ENCODE assay signal across 17 mouse cellular contexts in the genomic region with DNA sequence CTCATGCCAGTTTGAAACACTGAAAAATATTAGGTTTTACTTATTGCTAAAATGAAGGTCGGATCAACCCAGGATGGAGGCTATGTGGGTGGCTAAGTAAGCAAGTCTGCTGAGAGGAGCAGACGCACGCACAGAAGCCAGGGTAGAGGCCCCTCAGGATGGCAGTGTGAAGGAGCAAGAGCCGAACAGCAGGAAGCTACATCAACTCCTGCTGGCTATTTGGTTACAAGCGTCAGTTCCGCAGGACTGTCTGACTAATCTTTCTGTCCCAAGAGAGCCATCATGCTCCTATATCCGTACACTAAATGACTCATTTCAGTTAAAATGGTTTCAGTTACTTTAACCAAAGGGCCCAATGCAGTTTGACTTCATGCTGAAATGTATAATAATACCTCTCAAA. TPM values are rescaled to one million over a fixed set of nuclear protein-coding genes. Genes with fewer than 3 reads are reported as not detected.
A peak's percentile ranks its signal among the peaks of the same experiment; 100 is the strongest.
DNase-seq lines count a peak whose midpoint lies in the region; ATAC-seq and TF ChIP-seq lines count a peak whose summit lies in the region.
"Had no signal": no experiment of that assay in that cellular context is flagged by ENCODE, and none has a peak within 500 bp of the region (broad histone marks: within the 10 kb centered on the region; RNA-seq: fewer than 3 reads in every experiment).

No protein-coding gene starts in this region.

- H3K9me3 ChIP-seq in heart, postnatal 0 days (replicated peaks; ENCODE audit: control insufficient read depth, low read length) = no peaks in the 10 kb centered on the region
- H3K9me3 ChIP-seq: heart, embryonic 13.5 days; hindbrain, embryonic 12.5 days; intestine, embryonic 15.5 days; midbrain, embryonic 15.5 days had no signal

- H3K9ac ChIP-seq in heart, postnatal 0 days (replicated peaks; ENCODE audit: low read depth, low read length) = no peak overlapping the region
- H3K9ac ChIP-seq: forebrain, postnatal 0 days; heart, embryonic 13.5 days; hindbrain, embryonic 12.5 days; intestine, embryonic 15.5 days; midbrain, embryonic 15.5 days had no signal

- H3K4me3 ChIP-seq in heart, postnatal 0 days (ENCODE audit: low read depth, low read length) = no peak overlapping the region
- no peak overlapping the region for H3K4me3 ChIP-seq in bone marrow macrophage, adult 2 months (ENCODE audit: insufficient read depth, low read length)
- no peak overlapping the region for H3K4me3 ChIP-seq in macrophage (ENCODE audit: inconsistent target)
- H3K4me3 ChIP-seq: heart, embryonic 13.5 days; hindbrain, embryonic 12.5 days; intestine, embryonic 15.5 days; midbrain, embryonic 15.5 days had no signal

- 0 out of 2 replicates have a peak, but pooled peaks have one; percentile 38 for TF ChIP-seq EP300 in heart, postnatal 0 days (IDR thresholded peaks at IDR 0.05; ENCODE audit: low read depth)

- no peaks in the 10 kb centered on the region for H3K79me2 ChIP-seq in macrophage (ENCODE audit: inconsistent target)

- intact Hi-C loops in heart, postnatal 14 days (cut with DNase I) = no loop called here
- intact Hi-C loops in left cerebral cortex, postnatal 36 days (cut with DNase I) = no loop called here

- 46% methylated on average over 7 of the region's 7 CpGs for WGBS in heart, postnatal 0 days
- 85% methylated on average over 7 of the region's 7 CpGs for WGBS in macrophage (ENCODE audit: missing documents)

- TF ChIP-seq CTCF in heart, postnatal 0 days (IDR thresholded peaks at IDR 0.05; ENCODE audit: low read depth) = no peak
- no peak for TF ChIP-seq CTCF in bone marrow macrophage, adult 2 months (IDR thresholded peaks at IDR 0.05; ENCODE audit: low read depth, low read length)

- peak overlapping the region; percentile 41; the same call in 1 of the 2 replicates for H3K27ac ChIP-seq in heart, postnatal 0 days (ENCODE audit: low read depth)
- peak overlapping the region; percentile 65 for H3K27ac ChIP-seq in bone marrow macrophage, adult 2 months (ENCODE audit: insufficient read depth, low read depth, low read length)
- peak overlapping the region; percentile 31 for H3K27ac ChIP-seq in macrophage
- H3K27ac ChIP-seq: heart, embryonic 13.5 days; hindbrain, embryonic 12.5 days; intestine, embryonic 15.5 days; midbrain, embryonic 15.5 days had no signal

- no peak for TF ChIP-seq POLR2A in bone marrow macrophage, adult 2 months (IDR thresholded peaks at IDR 0.05; ENCODE audit: borderline replicate concordance, low read depth, low read length)

- H3K27me3 ChIP-seq in heart, postnatal 0 days (ENCODE audit: control insufficient read depth, insufficient read depth, low read length) = no peaks in the 10 kb centered on the region
- H3K27me3 ChIP-seq: heart, embryonic 13.5 days; hindbrain, embryonic 12.5 days; intestine, embryonic 15.5 days; midbrain, embryonic 15.5 days had no signal

- H3K4me2 ChIP-seq in heart, postnatal 0 days (ENCODE audit: low read depth, low read length) = no peak overlapping the region
- H3K4me2 ChIP-seq: heart, embryonic 13.5 days; hindbrain, embryonic 12.5 days; intestine, embryonic 15.5 days; midbrain, embryonic 15.5 days had no signal

- peak; percentile 24 for DNase-seq in embryo, embryonic 10 days (ENCODE audit: low spot score)
- no peak for DNase-seq in embryo, embryonic 10.5 days (ENCODE audit: low spot score)
- peak; percentile 56 for DNase-seq in heart, postnatal 0 days (ENCODE audit: low spot score)
- DNase-seq in heart, postnatal 14 days = no peak
- no peak for DNase-seq in adrenal gland, postnatal 4 days (ENCODE audit: low spot score in 2 of 2)
- DNase-seq in left cerebral cortex, postnatal 36 days (ENCODE audit: low spot score in 2 of 2) = no peak
- DNase-seq: B cell, adult 2 months; cerebellum, adult 18-20 months; forebrain, postnatal 0 days; lung, adult 18-20 months; right cerebral cortex, adult 18-20 months had no signal

- ATAC-seq in heart, postnatal 0 days (ENCODE audit: insufficient read depth, low read depth) = no peak; the same call in 1 of the 2 replicates
- ATAC-seq: forebrain, postnatal 0 days; midbrain, embryonic 15.5 days had no signal

- no peaks in the 10 kb centered on the region for H3K36me3 ChIP-seq in heart, postnatal 0 days (replicated peaks; ENCODE audit: control insufficient read depth, insufficient read depth, low read length)
- H3K36me3 ChIP-seq in macrophage (ENCODE audit: inconsistent target) = no peaks in the 10 kb centered on the region
- H3K36me3 ChIP-seq: heart, embryonic 13.5 days; hindbrain, embryonic 12.5 days; intestine, embryonic 15.5 days; midbrain, embryonic 15.5 days had no signal

- peaks cover 9% of the 10 kb centered on the region for H3K4me1 ChIP-seq in heart, postnatal 0 days (ENCODE audit: control insufficient read depth, insufficient read depth)
- peaks cover 27% of the 10 kb centered on the region for H3K4me1 ChIP-seq in bone marrow macrophage, adult 2 months (ENCODE audit: control insufficient read depth, insufficient read depth, low read length)

RNA-seq across cellular contexts. Expression of a gene that starts 46.5 kb away (rescaled TPM):
- 69.2 and 101 TPM in 2 replicates for total RNA-seq in heart, postnatal 0 days (2014; rRNA removed; ENCODE audit: low replicate concordance)
- polyA plus RNA-seq in heart, postnatal 0 days (2015; fragmentation: Nextera tagmentation; extraction: Ambion mirVana) = 29.6 and 33.8 TPM in 2 replicates
- 10 to 100 TPM; 79.2 to 80.7 TPM for total RNA-seq in heart, postnatal 14 days (2021)
- 144 and 160 TPM in 2 replicates for polyA plus RNA-seq in bone marrow macrophage, adult 2 months (2012; ENCODE audit: insufficient read depth, insufficient read length, missing spikeins)
- total RNA-seq in macrophage (2018; cell fraction: chromatin; rRNA removed) = 100 to 1,000 TPM in 5 of 26 experiments, 10 to 100 TPM in 21; 10.1 to 124 (median 60.9) TPM
- total RNA-seq in macrophage (2018; cell fraction: cytosol; rRNA removed) = 100 to 1,000 TPM in 8 of 26 experiments, 10 to 100 TPM in 18; 32.9 to 155 (median 72.0) TPM
- 100 to 1,000 TPM in 19 of 26 experiments, 10 to 100 TPM in 7; 38.5 to 295 (median 131) TPM for total RNA-seq in macrophage (2018; cell fraction: nucleus; rRNA removed)
- 84.8 to 140 TPM (median 107 TPM) in 3 replicates for polyA plus RNA-seq in macrophage (2018)
- 100 to 1,000 TPM; 240 to 287 TPM for total RNA-seq in adrenal gland, postnatal 4 days (2021)
- total RNA-seq in left cerebral cortex, postnatal 36 days (2021) = 10 to 100 TPM; 22.6 to 25.3 TPM

Comparison
In these comparisons a context has a peak if more than half of its experiments do, and no peak if none do; other contexts are left out.
1. DNase-seq: peak in embryo, embryonic 10 days (single experiment) and heart, postnatal 0 days (single experiment); none in embryo, embryonic 10.5 days (single experiment), heart, postnatal 14 days (0 of 2), adrenal gland, postnatal 4 days (0 of 2) and left cerebral cortex, postnatal 36 days (0 of 2).
2. Peak in every context shown above with its lines, with median percentiles within 50 percentile points of each other: H3K27ac ChIP-seq.